Mouse (Mus musculus) kidney, postnatal 10 days (tissue): ENCODE data around the gene Smc1a.

Experiments
- DNase-seq: peaks from one replicate; pipeline ENCODE4 v3.0.0; 2021; ENCODE audit warnings: mixed read lengths

The Smc1a gene

DNA sequence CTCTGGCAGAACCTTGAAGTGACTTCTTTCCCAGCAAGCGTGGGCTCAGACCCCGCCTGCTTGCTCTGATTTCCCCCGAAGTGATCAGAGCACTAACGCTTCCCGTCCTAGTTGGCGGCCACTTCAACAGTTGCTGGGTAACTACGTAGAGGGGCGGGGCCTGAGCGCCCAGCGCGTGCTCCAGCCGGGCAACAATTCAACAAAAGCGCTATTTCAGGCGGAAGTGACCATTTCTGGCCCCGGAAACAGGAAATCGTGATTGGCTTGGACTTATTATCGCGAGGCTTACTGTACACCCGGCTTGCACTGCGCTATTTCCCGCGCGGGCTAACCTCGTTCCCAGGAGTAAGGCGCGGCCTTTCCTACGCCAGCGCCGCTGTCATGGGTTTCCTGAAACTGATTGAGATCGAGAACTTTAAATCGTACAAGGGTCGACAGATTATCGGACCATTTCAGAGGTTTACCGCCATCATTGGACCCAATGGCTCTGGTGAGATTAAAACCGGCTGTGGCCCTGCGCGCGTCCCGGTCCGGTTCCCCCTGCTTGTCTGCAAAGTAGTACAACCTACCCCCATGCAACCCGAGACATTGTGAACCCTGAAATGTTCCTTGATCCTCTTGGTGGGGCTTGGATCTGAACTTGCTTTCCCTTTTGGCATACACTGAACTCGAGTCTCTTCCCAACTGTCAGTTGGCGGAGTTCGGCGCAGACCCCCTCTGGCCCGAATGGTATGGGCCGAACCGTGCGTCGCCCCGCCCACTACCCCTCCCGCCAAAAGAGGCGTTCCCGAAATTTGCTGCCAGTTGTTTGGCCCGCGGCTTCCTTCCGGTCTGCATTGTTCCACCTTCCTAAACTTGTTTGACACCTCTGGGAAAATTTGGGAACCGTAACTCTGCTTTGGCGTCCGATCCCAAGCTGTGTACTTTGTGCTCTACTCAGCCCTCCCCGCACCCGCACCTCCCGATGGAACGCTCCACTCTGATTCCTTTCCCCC, at the start of gene Smc1a, which contains the start of gene Ribc1:
TSS of gene Smc1a (plus strand) at position 278 of the 995 bp plus-strand sequence.
TSS of gene Ribc1 (minus strand) at position 145 of the 995 bp plus-strand sequence.
- peak; percentile 93 for DNase-seq

DNA sequence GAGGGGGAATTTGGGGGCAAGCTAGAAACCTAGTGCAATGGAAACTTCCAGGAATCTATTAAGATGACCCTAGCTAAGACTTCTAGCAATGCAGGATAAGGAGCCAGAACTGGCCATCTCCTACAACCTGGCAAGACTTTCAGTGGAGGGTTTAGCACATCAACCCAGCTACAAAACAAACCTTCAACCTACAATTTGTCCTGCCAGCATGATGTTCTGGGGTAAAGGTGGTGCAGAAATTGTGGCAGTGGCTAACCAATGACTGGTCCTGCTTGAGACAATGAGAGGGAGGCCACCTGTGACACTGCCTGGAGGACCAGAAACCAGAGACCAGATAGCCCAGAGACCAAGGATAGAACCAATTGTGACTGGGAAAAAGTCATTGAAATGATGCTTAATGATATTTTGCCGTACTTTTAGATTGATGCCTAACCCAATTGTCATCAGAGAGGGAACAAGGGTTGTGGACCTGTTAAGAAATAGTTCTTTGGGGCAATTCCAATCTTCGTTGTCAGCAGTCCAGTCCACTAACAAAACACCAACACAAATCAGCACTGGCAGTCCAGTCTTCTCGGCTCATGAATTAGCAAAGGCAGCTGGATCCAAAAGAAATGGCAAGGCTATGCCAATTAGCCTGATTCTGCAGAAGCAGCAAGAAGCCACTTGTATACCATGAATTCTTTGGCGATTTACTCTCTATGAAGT, 17.1 kb upstream of the Smc1a start:
- no peak for DNase-seq

DNA sequence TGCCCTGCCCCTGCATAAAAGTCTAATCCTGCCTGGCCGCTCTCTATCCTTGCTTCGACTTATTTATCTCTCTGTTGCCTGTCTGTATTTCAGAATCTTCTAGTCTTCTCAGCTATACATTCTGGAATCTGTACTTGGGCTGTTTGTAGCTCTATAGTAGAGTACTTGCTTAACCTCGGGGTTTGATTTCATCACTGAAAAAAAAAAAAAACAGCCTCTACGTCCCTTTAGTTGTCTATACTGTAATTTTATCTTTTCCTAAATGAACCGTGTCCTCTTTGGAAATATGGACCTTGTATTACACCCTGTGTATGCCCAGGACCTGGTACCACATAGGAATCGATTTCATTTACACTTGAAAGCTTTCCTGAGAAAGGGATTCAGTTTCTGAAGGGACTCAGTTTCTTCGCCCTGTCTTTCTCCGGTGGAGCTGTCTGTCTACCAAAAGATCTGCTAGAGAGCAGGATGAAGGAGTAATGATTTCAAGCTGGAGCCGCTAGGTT, 15.0 kb upstream of the Smc1a start:
- DNase-seq, result no peak

DNA sequence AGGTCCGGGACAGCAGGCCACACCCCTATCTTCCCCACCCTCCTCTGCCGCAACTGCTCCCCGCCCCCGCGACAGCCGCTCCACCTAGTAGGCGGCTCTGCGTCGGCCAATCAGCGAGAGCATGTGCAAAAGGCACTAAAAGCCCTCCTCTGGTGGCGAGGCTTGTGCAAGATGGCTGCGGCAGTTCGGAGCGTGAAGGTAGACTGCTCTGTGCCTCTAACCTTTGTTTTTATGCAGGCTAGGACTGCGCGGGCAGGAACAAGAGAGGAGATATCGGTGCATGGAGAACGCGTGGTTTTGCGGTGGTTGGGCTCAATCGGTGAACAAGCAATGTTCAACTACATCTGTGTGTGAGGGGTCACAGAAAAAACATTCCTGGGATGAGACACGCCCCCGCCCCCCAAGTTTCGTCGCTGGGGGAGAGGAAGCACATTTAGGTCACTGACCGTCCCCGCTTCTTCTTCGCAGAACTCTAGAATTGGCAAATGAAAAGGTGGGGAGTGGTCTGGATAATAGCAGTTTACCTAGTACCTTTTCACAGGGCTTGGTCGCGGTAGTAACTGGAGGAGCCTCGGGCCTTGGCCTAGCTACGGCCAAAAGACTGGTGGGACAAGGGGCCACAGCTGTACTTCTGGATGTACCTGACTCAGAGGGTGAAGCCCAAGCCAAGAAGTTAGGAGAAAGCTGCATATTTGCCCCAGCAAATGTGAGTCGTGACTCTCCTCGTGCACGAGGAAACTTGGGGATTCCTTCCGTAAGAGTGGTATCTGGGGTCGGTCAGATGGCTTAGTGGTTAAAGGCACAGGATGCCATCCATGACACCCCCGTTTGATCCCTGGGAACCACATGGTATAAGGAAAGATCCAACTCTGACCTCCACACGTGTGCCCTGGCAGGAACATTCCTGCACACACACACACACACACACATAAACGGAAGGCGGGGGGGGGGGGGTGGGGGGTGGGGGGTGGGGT, 14.2 kb upstream of the Smc1a start, which contains the start of gene Hsd17b10:
TSS of gene Hsd17b10 (plus strand) at position 109 of the 974 bp plus-strand sequence.
- peak; percentile 91 for DNase-seq

DNA sequence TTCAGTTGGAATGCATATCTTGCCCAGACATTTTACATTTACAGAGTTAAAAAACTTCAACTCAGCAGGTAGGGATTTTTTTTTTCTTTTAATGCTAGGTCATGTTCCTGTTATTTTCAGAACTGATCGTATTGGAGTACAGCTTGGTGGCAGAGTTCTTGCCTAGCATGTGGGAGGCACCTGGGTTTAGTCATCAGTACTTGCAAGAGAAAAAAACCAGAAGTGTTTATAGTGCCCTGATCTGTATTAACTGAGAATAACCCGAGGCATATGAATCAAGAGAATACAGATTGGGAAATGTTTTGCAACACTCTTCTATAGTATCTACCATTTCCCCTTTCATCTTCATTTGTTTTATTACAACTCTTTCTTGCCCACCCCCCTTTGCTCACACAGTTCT, 13.4 kb upstream of the Smc1a start:
- DNase-seq, result no peak

DNA sequence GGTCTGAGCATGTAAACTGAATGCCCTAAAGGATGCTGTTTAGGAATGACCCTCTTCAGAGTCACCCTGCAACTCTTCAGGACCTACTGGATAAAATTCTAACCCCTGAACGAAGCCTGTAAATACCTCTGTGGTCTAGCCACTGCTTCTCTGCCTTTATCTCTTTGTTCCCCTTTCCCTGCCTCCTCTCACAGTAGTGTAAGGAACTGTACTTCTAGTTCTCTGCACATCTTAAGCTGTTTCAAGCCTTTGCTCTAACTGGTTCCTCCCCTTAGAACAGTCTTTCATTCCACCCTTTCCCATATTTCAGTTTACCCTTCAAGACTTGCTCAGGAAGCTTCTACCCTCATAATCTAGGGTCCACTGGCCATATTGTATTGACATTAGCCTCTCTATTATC, 8.4 kb upstream of the Smc1a start:
- DNase-seq, result no peak

DNA sequence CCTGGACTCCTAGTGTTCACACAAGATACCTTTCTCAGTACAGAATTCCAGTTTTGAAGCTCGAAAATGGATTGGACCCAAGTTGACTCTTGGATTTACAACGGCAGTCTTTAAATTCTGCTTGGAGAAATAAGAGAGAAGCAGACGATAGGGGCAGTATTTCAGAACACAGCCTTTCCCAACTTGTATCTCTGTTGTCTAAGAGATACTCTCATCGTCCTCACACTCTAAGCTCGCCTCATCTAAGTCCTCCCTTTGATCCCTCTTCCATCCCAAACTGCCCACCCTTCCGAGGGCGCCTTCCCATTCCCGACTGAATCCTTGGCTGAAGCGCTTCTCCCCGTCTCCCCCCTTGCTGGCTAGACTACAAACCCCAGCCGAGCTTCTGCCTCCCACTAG, 477 bp upstream of the Smc1a start:
- DNase-seq, result no peak

DNA sequence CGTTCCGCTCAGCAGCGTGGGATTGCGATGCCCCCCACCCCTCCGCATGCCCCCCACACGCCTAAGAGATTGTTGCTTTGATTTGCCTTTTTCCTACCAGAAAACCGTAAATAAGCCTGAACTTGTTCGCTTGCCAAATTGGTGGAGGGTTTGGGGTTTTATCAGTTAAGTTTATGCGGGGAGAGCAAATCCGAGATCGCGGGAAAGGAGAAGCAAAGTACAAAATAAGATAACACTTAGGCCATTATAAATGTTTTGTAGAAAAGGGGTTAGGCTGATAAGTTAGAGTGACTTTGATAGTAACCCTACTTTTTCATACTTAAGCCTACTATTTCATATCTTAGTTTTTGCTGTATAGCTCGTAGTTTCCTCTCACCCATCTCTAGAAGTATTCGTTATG, 958 bp downstream of the Smc1a start:
- DNase-seq, result no peak

DNA sequence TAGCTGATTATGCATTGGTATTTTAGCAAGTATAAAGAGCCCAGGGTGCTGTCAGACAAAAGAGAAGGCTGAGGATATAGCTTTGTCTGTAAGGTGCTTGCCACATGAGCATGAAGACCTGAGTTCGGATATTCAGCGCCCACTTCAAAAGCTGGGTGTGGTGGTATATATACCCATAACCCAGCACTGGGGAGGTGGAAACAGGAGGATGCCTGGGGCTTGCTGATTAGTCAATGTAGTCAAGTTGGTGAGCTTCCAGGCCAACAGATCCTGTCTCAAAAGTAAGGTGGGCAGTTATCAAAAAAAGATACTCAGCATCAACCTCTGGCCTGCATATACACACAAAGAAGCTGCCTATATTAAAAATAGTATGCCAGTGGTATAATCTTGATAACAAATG, 3.1 kb downstream of the Smc1a start:
- DNase-seq, result no peak

DNA sequence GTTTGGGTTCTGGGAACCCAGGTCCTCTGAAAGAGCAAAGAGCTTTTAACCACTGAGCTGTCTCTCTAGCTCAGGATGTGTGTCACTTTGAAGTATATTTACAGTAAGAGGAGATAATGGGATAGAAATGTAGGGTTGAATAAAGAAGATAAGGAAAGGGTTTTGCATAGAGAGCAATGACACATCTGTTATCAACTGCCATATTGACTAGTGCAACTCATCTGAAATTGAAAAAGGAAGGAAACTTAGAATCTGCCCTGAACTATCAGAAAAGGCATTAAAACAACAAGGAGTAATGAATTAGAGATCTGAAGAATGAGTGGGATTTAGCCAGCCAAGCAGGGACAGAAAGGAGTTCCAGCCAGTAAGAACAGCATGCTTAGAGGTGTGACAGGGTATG, 23.6 kb downstream of the Smc1a start:
- no peak for DNase-seq

DNA sequence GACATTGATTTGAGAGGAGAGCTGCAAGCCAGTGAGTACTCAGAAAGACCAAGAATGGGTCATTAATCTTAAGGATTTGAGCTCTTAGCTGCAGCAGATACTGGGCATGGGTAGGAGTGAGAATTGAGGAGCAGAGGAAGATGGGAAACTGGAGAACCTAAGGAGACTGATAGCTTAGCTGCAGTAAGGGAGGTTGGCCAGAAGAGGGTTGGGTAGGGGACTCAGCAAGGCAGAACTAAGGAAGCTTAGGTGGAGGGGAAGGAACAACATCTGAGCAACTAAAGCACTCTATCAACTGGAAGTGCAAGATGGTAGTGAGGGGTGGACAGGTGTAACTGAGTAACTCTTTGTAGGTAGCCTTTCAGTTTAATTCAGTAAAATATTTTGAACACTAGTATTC, 31.0 kb downstream of the Smc1a start:
- no peak for DNase-seq

DNA sequence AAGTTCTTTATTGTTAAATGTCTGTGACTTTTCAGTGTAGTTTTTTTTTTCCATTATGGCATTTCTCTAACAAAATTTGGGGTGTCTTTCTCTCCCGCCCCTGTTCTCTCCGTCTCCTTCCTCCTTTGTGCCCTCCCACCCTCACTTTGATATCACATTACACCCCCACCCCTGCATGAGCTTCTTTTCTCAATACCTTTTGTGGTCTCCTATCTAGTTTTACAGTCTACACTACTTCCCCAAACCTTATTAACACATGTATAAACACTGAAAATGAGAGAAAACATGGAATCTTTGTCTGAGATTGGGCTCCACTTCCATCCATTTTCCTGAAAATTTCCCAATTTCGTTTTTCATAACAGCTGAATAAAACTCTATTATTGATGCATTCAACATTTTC, 36.3 kb downstream of the Smc1a start:
- no peak for DNase-seq

DNA sequence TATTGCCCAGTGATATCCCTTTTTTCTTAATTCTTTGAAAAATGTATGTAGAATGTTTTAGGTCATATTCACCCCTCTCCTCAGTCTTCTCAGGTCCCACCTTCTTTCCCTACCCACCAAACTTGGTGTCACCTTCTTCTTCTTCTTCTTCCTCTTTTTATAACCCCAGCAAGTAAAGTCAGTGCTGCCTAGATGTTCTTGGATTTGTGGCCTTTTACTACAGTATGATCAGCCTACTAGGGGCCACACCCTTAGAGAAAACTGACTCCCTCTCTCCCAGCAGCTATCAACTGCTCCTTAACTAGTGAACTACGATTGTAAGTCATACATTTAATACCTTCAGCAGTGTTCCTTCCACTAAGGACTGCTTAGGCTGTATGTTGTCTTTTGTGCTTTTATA, 37.9 kb downstream of the Smc1a start:
- DNase-seq, result no peak

DNA sequence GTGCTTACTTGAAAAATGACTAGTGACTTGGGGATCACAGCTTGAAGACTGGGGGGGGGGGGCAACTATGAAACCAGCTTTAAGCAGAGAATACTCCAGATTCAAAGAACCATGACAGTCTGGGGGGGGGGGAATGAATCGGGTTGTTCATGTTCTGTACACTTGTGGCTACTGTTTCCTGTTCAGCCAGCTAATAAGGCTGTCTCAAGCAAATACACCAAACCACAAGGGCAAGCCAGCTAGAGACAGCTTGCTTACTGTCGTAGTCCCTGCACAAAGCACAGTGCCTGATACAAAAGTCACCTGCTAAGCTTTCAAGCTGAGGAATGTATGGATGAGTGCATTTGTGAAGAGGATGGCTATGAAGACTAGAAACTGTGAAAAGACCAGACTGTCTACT, 49.4 kb downstream of the Smc1a start:
- no peak for DNase-seq

DNA sequence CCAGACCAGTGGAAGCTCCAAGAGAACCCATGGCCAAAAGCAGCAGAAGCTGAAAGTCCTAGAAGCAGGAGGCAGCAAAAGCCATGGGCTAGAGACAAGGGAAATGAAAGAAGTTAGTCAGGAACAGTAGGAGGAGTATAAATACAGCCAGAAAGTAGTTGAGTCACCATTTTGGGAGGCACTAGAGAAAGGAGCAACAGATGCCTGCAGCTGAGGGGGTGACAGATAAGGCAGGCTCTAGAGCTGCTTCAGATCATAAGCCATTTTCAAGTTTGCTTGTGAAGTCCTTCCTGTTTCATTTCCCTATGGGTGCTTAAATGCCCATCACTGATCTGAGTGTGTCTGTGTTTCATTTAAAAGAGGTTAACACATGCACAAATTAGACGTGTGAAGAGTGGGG, 51.6 kb downstream of the Smc1a start:
- no peak for DNase-seq

DNA sequence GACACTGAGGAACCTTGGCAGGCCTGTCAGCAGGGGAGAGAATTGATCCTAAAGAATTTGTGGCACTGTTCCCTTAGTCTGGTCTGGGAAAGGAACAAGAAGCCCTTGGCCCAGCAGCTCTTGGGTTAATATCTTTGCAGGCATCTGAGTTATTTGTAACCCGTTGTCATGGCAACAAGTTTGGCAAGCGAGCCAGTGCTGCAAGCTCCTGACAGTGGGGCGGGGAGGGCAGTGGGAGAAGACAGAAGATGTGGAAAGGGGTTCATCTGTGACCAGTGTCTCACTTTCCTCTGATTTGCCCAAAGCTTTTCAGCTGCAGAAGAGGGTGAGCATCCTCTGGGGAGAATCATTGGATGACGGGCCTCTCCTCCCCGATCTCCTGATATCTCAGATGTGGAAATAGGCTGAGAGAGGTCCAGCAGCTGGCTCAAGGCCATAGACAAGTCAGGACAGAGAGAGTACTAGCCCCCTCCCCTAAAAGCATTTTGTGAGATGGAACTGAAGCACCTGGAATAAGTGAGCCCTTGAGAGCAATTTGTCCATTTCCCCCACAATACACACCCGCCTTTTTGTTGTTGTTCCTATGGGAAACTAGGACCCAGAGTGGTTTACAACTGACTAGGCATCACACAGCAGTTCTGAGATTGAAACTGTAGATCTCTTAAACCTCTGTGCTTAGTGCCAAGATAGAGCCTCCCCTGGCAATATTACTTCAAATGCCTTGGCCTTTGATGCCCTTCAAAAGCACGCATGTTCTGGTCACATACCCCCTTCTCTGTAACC, 73.8 kb downstream of the Smc1a start:
- DNase-seq, result peak; percentile 64

DNA sequence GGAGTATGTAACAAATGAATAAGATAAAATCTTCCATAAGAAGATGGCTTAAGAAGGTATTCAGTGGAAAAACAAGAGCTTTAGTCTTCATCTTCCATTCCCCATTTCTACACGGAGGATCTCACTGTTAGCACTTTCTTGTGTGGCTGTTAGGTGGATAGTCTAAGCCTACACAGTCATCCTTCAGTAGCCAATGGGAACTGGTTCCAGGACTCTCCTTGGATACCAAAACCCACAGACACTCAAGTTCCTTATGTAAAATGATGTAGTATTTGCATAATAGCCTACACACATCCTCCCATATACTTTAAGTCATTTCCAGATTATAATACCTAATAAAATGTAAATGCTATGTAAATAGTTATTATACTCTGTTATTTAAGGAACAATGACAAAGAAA, 81.3 kb downstream of the Smc1a start:
- no peak for DNase-seq
